Mouse (Mus musculus): ENCODE measurements around the gene Gpr153.
"Not testable (repeated sequence)": the region's sequence is repeated elsewhere in the genome, so short reads cannot be mapped to it uniquely, and the experiment has no call there.

Gene Gpr153

DNA sequence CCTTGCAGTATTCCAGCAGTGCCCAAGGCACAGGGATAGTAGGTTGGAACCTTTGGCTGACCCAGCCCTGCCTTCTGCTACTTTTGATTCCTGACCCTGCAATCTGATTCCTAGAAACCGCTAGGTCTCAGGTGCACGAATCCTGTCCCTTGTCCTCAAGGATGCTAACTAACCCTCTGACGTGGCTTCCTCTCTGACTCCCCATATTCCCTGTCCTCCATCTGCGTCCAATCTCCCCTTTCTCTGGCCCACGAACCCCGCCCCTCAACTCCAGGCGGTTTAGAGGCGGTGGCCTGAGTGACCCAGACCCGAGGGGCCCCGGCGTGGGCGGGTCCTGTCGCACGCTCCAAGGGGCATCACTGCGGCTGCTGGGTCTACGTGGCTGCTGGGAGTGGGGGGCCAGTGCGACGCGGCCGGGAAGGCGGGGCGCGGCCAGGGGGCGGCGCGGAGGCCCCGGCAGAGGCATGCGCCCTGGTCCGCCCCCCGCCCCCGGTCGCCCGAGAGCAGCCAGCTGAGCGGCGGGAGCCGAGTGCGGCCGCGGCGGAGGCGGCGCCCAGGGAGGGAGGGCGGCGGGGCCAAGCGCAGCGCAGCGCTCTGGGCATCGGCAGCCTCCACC is at the start of gene Gpr153:
TSS of gene Gpr153 (plus strand) at position 612 of the 616 bp plus-strand sequence.
- DNase-seq (ENCODE audit: low spot score in 2 of 2): no peak

DNA sequence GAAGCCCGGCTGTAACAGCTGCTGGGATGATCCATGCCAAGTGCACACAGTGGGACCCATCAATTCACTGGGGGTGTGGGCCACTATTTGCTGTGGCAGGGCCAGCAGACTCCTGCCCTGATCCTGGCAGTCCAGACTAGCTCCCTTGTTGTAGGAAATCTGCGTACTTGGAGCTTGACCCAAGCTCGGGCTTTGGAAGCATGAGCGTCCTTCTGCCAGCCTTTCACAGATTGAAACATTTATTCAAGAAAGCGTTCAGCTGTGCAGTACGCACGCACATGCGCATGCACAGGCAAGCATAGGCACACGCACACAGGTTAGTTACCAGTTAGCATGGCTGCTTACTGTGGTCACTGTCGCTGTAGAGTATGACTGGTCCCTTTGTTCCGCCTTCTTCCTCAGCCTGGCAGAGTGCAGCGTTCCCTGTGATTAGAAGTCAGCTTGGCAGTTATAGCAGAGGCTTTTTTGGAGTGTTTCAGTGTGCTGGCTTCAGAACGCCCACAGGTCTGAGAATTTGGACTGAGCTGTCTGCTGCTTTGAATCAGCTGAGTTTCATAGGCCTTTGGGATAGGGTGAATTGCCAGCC is 47.0 kb upstream of the Gpr153 start:
- peak; percentile 72 to 86 for DNase-seq (ENCODE audit: low spot score in 2 of 2)

DNA sequence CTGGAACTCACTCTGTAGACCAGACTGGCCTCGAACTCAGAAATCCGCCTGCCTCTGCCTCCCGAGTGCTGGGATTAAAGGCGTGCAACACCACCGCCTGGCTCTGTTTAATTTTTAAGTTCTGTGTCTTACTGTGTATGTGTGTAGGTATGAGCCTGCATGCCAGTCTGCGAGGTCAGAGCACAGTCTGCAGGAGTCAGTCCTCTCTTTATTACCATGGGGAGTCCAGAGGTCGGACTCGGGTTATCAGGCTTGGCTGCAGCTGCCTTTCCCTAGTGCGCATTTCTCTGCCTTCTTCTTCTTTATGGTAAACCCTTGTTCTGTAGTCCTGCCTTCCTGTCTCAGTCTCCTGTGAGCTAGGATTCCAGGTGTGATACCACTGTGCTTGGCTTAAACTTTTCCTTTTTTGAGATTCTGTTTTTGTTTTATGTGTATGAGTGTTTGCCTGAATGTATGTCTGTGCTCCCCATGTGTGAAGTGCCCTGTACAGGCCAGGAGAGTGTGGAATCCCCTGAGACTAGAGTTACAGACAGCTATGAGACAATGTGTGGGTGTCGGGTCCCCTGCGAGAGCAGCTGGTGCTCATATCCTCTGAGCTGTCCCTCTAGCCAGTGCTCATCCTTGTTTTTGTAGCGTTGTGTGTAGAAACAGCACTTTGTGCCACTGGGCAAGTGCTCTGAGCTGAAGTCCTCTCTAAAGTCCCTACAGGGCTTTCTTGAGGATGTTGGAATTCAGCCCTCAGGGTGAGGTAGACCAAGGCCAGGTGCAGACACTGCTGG is 46.1 kb upstream of the Gpr153 start:
- DNase-seq (ENCODE audit: low spot score in 2 of 2): no peak

DNA sequence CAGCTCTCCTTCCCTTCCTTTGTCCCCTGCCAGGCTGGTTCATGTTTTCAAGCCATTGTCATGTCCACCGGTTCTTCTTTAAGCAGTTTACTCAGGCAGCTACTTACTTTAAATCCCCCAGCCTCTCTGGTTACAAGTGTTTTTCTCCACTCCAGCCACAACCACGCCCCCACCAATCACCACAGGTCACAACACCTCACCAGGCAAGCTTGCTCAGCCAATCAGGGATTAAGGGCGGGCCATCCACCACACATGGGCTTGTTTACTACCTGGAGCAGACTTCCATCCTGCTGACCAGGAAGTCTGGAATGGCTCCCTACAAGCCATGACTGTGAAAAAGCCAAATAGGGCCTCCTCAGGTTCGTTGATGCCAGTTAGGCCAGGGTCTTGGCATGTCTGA is 43.7 kb upstream of the Gpr153 start:
- not testable (repeated sequence) for DNase-seq (ENCODE audit: low spot score in 2 of 2)

DNA sequence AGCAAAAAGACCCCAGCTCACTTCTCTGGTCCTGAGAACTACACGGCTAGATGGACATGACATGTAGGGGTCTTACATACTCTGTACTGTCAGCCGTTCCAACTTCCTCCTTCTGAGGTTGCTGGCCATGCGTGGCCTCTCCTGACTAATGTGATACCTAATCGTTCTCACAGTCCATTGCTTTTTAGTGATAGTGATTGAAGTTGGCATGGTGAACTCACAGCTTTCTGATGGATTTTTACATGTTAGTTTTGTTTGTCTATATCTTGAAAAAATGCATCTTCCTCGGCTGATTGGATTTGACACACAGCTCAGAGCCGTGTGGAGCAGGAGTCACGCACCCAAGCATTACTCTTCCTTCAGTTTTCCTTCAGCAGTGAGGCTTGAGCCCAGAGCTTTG is 42.7 kb upstream of the Gpr153 start:
- no peak for DNase-seq (ENCODE audit: low spot score in 2 of 2)

DNA sequence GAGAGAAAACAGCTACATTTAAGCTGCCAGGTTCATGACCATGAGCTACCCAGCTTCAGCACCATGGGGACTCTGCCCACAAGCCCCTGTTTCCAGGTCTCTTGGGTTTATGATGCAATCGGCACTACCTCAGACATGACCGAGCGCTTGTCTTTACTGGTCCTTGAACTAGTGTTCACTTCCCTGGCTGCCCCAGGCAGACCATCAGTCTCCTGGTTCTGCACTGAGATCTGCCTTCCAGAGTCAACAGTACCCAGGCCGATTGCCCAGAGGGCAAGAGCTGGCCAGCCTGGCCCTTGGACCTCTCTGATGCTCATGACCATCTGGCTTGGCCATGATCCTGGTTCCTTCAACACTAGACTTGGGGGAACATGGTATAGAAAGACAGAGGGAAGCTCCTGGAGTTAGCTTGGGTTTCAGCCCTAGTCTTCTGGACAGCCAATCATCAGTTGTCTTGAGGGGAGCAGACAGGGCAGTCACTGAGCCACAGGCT is 41.6 kb upstream of the Gpr153 start:
- DNase-seq (ENCODE audit: low spot score in 2 of 2): no peak

DNA sequence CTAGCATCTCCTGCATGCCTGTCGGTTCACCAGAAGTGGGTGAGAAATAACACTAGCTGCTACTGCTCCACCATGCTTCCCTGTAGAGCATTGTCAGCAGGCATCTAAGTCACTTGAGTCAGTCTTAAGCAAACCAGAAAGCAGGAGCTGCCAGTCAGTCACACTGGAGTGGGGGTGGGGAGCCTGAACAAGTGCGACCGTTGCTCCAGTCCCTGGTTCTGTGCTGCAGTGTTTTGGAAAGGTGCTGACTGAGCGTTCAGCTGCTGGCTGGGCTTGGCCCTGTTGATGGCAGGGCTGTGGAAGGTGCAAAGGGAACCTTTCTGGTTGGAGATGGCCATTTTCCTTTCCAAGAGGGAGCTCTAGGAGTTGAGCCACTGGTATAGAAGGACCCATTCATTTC is 34.1 kb upstream of the Gpr153 start:
- DNase-seq (ENCODE audit: low spot score in 2 of 2): no peak

DNA sequence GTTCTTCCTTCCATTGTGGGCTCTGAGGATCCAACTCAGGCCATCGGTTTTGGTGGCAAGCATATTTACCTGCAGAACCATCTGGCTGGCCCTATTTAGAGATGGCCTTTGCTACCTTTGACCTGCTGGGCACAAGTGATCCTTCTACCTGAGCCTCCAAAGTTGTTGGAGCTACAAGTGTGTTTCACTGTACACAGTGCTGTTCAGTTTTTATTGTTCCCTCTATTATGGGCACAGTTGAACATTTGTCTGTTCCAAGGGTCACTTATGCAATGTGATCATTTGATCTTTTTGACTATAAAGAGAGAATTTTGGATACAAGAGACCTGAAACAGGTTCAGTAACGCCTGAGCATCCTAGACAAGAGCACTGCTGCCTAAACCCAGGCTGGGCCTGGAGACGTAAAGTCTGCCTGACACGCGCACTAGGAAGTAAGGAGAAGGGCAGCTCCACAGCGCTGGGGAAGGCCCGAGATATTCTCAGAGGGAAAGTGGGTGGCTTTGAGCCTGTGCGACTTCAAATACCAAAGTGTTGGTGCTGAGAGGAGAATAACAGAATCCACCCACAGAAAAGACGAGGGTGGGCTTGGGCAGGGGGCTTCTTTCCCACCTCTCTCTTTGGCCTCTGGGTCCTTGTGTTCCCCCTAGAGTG is 30.7 kb upstream of the Gpr153 start:
- no peak for DNase-seq (ENCODE audit: low spot score in 2 of 2)

DNA sequence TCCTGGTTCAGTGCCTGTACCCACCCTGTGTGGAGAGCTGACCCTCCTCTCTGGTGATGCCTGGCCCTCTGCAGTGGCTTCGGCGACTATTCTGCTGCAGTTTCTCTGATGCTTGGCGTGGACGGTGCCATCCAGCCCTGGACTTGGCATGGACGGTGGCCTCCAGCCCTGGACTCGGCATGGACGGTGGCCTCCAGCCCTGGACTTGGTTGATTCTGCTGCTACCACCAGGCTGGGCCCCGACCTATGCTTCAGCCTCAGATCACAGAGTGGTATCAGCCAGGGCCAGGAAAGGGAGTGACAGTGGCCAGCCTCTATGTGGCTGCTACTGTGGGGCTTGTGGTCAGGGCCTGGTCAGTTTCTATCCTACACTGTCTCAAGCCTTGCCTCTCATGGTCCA is 30.1 kb upstream of the Gpr153 start:
- no peak for DNase-seq (ENCODE audit: low spot score in 2 of 2)

DNA sequence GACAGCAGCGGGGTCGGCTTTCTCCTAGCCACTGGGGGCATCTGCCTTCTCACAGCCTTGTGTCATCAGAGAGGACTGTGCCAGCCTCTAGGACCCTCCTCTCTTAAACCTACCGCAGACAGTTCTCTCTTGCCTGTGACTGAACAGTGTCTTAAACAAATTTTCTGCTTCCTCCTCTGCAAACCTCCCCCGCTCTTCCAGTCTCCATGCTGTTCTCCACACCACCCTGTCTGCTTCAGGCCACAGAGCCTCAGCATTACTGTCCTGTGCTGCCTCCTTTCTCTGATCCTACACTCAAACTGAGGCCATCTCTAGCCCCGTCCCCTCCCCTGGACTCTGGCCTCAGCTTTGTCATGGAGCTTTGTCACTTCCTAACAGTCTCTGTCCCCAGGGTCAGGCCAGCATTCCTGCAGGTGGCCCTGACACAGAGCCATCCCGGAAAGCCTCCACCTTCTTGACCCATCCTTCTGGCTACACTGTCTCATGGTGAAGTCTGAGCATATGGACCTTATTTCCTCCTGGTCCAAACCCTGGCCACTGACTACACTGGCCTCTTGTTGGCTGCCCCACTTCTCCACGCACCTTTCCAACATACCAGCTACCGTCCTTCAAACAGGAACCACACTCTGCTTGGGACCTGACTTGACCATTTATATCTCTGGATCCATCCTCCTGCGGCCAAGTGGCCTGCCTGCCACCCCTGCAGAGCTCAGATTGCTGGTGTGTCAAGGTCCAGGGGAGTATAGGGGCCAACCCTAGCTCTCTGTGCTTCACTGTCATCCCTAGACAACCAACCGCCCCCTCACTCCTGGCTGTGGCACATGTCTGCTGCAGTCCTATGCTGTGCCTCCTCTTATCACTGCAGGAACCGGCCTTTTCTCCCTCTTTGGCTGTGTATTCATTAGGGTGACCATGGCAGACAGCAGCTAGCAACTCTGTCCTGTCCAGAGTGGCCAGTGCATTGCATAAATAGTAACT is 29.2 kb upstream of the Gpr153 start:
- no peak for DNase-seq (ENCODE audit: low spot score in 2 of 2)

DNA sequence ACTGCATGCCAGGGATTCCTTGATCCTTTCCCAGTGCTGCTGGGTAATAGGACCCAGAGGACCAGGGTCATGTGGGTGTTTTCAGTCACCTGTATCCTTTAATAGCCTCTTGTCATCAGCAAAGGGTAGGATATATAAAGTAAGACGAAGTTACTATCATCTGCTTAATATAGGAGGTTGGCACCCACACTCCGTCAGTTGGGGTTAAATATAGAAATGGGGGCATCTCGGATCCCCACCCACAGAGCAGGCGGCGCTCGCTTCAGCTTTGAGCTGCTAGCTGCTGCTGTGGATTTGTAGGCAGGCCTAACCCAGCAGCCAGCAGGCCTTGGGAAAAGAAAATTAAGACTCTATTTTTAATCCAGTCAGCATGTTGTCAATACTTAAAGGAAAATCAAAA is 28.0 kb upstream of the Gpr153 start:
- DNase-seq (ENCODE audit: low spot score in 2 of 2): peak; percentile 74 to 82

DNA sequence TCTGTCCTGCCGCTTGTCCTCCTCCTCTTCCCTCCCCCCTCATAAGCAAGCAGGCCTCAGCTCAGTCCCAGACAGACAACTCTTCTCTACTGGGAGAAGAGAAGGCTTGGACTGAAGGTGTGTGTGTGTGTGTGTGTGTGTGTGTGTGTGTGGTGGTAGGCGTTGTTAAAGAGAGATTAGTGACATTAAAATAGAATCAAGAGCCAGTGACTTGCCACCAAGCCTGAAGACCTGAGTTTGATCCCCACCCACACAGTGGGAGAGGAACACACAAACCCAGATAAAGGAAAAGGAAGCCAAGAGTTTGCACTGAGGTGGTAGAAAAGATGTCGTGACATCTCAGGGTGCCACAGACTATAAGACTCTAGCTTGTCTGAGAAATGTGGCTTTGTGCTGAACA is 26.8 kb upstream of the Gpr153 start:
- DNase-seq (ENCODE audit: low spot score in 2 of 2): no peak

DNA sequence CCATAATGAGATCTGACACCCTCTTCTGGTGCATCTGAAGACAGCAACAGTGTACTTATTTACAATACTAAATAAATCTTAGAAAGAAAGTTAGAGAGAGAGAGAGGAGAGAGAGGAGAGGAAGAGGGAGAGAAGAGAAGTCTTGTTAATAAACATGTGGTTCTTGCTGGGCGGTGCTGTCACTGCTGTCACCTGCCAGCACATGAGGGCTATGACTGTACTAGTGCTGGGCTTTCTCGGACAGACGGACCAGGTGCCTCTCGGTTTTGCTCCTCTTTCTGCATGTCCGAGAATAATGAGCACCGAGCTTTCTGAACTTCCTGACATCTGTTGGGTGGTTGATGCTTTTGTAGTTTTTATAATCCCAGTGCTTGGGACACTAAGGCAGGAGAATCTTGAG is 23.4 kb upstream of the Gpr153 start:
- no peak for DNase-seq (ENCODE audit: low spot score in 2 of 2)

DNA sequence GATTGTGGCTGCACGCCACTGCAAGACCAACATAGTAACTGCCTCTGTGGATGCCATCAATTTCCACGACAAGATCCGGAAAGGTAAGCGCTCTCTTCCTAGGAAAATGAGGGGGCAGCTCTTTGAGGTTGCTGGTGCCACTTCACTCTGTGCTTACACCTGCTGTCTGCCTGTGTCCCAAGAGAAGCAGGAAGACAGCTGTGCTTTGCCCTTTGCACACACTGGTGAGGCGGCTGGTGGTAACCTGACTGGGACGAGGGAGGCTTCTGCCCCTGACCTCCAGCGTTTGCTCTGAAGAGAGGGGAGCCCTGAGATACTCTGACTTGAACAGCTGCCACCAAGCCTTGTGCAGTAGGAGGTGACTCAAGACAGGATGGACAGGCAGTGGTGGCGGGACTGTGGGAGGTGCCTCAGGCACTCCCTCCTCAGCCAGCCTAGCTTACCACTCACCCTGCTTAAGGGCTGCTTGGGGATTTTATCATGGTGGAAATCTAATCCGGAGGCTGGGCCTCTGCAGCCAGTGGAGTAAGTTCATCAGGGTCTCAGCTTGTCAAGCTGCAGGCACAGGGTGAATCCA is 20.8 kb upstream of the Gpr153 start:
- no peak for DNase-seq (ENCODE audit: low spot score in 2 of 2)

DNA sequence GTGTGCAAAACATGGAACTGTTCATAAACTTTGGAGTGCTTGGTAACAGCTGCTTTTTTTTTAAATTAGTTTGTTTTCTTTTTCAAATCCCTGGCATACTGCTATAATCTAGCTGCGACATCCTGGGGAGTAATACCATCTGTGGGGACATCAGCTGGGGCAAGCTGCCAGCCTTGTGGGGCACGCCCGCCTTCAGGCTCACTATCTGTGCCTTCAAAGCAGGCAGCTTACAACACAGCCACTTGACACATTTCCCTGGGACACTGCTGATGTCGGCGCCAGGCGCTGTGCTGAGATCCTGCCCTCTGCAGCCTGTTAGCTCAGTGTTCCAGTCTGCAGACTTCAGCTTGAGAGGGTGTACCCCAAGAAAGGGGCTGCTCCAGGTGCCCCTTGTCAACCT is 17.0 kb upstream of the Gpr153 start:
- peak; percentile 70 to 76 for DNase-seq (ENCODE audit: low spot score in 2 of 2)

DNA sequence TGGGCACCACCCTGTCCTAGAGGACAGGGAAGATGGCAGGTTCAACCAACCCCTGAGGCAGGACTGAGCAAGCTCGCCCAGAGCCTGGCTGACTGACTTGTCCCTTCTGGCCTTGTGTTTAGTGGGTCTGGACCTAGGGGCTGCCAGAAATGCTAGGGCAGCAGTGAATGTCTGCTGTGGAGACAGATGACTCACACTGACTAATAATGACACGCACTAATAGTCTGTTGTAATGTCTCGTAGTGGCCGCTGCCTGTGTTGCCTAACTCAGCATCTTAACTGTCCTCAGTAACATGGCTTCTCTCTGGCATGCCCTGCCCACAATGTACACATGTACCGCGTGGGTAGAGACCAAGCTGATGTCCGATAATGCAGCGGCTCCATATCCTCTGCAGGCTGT is 13.6 kb upstream of the Gpr153 start:
- DNase-seq (ENCODE audit: low spot score in 2 of 2): no peak

DNA sequence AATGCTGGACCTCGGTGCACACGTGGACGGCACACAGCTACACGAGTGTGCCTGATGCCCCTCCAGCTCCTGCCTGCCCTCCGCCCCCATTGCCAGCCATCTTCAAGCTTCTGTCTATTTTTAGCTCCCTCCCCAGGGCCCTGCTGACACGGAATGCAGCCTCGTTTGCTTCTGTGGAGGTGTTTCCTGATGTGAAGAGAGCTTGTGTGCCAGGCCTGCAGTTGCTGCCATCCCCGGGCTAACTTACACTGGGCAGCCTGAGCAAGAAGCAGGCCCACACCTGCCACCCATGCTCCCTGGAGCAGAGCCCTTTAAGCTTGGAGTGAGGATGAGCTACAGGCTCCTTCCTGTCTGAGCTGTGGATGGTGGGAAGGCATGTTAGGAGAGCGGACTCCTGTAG is 11.8 kb upstream of the Gpr153 start:
- DNase-seq (ENCODE audit: low spot score in 2 of 2): no peak

DNA sequence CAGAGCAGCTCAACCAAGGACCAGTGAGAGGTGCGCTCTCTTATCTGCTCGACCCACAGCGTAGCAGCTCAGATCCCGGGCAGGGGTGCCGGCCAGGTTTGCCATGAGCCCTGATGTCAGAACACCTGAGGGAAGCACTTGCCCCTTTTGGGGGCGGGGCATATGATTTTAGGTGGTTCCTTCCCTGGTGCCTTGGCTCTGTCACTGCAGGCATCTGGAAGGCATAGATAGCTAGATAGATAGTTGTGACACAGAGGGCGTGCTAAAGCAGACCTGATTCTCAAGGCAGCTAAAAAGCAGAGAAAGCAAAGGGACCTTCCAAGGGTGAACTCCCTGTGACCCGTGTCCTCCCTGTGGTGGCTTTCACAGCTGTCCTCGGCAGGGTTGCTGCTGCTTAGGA is 10.9 kb upstream of the Gpr153 start:
- no peak for DNase-seq (ENCODE audit: low spot score in 2 of 2)

DNA sequence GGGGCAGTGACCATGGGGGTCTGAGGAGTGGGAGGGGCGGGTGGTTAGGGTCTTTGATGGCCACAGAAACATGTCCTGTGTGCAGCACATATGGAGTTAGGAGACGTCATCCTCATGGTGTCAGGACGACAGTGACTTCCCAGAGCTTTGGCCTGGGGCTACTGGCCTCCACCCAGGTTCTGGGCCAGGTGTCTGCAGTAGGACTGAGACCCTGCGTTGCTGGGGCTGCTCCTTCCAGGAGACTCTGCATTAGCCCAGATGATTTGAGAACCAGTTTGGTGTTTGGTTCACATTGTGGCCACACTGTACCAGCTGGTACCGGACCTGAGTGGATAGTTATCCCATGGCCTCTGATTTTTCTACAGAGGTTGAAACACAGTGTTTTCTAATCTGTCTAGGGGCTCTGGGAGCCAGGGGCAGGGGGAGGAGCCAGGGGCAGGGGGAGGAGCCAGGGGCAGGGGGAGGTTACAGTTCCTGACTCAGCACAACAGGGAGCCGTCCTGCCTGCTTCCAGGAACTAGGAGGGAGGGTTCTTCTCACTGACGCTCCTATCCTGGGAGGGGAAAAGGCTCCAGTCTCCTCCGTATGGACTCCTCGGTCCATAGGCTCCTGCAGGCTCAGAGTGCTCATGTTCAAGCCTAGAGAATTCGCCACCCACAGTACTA is 10.4 kb upstream of the Gpr153 start:
- no peak for DNase-seq (ENCODE audit: low spot score in 2 of 2)

DNA sequence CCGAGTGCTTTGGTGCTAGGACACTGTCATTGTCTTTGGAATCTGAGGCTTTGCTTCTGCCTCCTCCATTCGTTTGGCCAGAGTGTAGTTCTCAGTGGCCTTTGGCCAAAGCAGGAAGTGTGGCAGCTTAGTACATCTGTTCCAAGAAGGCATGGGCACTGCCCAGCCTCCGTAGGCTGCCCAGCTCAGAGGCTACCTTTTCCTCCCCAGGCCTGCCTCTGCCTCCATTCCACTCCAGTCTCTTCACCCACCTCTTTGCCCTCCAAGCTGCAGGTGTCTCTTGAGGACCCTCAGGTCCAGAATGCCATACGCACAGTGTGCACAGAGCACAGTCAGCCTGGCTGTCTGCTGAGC is 9.9 kb upstream of the Gpr153 start:
- no peak for DNase-seq (ENCODE audit: low spot score in 2 of 2)

Measured in right cerebral cortex, postnatal 36 days (tissue).